Mouse (Mus musculus): Measurements from ENCODE around the gene Lamtor4.

The Lamtor4 gene

GRCm38 (mm10) chr5:138262001-138262400 is 6.7 kb downstream of the Lamtor4 start:
- no peak for DNase-seq

DNA sequence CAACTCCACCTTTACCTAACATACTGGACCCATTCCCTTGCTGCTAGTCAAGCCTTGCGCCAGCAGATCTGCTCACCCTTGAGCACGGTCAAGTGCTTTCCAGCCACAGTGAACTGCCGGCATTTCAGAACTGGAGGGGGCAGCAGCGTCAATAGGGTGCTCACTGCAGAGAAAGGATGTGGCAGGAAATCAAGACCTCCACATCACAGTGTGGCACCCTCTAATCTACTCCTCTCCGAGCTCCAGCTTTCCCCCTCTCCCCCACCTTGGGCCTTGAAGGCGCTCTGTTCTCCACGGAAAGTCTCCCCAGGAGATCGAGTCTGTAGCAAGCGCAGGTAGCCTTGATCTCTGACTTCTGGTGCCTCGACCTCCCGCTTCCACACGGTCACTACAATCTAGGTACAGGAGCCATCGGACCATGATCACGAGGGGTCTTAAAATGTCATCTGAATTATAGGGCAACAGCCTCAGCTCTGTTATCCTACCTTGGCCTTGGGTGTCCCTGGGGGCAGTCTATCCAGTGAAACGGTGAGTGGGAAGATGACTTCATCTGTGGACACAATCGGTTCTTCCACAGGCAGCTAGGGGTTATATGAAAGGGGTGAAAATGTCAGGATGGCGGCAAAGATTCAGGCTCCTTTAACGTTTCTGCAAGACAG is 7.4 kb downstream of the Lamtor4 start:
- DNase-seq = no peak

- peak; percentile 88 for DNase-seq
Measured at GRCm38 (mm10) chr5:138263260-138264206, 8.3 kb downstream of the Lamtor4 start, which contains the start of gene BC037034. Gene BC037034, minus strand, starts transcription at chr5:138264033.

DNA sequence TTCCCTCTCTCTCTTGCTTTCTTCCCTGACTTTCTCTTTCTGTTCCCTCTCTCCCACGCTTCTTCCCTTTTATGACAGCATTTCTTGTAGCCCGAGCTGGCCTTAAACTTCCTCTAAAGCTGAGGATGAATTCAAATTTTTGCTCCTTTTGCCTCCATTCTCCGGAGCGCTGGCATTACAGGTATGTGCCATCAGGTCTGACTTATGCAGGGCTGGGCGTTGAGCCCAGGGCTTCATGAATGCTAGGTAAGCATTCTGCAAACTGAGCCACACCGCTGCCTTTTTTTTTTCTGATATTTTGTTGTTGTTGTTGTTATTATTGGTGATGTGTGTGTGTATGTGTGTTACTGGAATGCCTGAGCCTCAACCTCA is 8.9 kb downstream of the Lamtor4 start:
- DNase-seq = no peak

DNA sequence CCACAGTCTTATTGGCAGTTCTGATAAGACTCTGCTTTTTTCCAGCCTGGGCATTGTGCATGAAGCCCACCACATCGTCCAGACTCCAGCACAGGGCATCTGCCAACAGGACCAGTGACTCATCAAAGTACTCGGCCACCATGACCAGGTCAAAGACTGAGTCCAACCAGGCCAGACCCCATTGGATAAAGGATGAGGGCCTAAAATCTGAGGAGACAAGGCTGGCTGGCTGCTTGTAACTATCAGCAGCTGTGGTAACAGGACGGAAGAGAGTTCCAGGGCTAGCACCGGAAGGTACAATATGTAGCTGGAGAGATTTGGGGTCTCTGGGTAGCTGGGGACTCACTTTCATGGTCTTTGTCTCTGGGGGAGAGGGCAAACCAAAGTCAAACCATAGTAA is 10.4 kb downstream of the Lamtor4 start:
- no peak for DNase-seq

GRCm38 (mm10) chr5:138267114-138267513 is 11.8 kb downstream of the Lamtor4 start:
- no peak for DNase-seq

- no peak for DNase-seq
Measured at GRCm38 (mm10) chr5:138268980-138269379, 13.7 kb downstream of the Lamtor4 start.

DNA sequence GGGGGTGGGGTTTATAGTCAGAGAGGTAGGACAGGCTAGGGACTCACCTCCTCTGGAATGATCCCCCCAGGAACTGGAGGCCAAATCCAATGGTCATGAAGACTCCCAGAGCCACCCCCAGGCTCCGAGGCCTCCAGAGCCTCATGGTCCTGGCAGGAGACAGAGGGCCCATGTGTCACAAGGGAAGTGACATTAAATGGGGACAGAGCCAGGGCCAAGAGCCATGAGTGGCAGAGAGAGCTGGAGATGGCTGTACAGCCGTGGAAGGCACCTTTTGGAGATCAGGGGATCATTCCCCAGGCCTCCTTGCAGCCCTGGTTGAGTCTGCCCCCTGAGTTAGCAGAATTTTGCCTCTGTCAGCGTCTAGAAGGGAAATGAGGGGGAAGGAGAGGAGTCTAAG is 15.9 kb downstream of the Lamtor4 start:
- no peak for DNase-seq

- DNase-seq = no peak
Measured at GRCm38 (mm10) chr5:138272409-138272923, 17.2 kb downstream of the Lamtor4 start, which contains the start of gene Gal3st4. Gene Gal3st4, minus strand, starts transcription at chr5:138272840.

DNA sequence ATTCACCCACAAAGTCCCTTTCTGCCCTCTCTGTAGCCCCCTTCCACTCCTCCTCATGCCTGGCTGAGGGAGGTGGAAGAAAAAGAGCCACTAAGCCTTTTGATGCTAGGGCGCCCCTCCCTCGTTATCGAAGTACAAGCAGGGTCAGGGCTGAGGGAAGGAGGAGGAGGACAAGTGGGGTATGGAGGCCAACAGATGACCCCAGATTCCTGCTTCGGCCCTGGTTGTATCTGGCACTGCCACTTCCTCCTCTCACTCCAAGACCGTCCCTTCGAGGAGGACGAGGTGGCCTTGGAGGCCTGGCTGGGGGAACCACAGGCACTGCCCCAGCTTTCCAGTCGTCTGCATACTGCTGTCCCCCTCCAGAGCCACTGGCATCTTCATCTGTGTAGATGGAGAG is 18.9 kb downstream of the Lamtor4 start:
- DNase-seq = no peak

- DNase-seq = peak; percentile 35
Measured at GRCm38 (mm10) chr5:138275216-138276050, 20.2 kb downstream of the Lamtor4 start.

DNA sequence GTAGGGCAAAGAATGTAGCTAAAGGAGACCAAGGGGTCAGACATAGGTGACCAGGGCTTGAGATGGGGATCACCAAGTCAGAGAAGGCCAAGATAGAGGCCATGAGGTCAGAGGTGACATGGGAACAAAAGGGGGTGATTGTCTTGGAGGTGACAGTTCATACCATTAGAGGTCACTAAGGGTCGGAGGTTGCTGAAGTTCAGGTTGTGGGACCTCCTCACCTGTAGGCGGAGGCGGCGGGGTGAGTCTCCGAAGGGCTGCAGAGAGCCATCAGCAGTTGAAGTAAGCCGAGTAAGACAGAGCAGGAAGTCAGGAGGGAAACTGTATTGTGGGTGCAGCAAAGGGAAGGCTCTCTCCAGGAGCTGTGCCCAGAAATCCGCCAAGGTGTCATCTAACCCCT is 22.7 kb downstream of the Lamtor4 start:
- no peak for DNase-seq

GRCm38 (mm10) chr5:138279585-138280424 is 24.5 kb downstream of the Lamtor4 start, which contains the start of the genes Gm43720, Gpc2 and Stag3:
Gene Gm43720, minus strand, starts transcription at chr5:138279958.
Gene Gpc2, minus strand, starts transcription at chr5:138280005.
Gene Stag3, plus strand, starts transcription at chr5:138280240.
- peak; percentile 76 for DNase-seq

GRCm38 (mm10) chr5:138280425-138280768 is 25.1 kb downstream of the Lamtor4 start:
- DNase-seq = no peak

GRCm38 (mm10) chr5:138280829-138281228 is 25.5 kb downstream of the Lamtor4 start:
- no peak for DNase-seq

DNA sequence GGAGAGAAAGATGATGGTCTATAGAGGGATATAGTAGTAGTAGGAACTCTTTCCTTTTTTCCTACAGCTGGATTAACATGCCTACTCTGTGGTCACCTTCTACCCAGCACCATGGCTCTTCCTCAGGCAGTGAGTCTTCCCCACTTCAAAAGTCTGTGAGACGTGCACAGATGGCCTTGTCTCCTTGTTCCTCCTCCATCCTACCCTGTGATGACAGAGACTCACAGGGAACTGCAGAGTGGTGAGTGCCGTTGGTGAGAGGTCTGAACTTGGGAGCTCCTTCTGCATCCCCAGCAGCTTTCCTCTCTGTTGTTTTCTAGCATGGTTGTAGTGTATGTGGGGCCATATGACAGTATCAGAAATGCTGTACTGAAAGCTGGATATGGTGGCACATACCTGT is 26.5 kb downstream of the Lamtor4 start:
- DNase-seq = no peak

DNA sequence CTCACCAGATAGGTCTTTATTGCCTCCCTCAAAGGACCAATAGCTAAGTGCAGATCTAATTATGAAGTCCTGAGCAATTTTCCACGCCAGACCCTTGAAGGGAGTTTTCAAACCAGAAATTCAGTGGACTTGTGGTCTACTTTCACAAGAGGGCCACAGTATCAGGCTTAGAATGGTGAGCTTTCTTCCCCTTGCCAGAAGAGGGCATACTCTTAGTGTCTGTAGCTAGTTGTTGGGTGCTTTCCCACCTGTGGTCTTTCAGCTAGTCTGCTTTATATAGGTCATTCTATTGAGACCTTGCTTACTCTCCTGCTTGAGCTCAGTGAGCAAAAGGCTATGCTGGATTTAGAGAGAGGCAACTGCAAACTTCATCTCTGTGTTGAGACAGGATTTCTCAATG is 28.3 kb downstream of the Lamtor4 start:
- DNase-seq = no peak

- no peak for DNase-seq
Measured at GRCm38 (mm10) chr5:138287861-138288260, 32.6 kb downstream of the Lamtor4 start.

DNA sequence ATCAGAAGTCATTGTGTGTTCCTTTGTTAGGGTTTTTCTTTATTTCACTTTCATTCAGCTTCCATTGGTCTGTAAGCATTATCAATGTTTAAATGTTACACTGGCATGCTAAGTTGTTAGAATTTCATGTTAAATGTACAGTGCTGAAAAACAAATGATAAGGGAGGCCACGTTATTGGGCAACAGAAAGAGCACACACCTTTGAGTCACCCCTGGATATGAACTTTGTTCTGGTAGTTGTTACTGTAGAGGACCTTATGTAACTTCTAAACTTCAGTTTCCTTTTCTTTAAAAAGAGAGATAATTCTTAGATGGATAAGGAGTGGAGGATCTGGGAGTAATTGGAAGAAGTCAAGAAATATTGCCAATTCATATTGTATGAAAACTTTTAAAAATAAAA is 36.4 kb downstream of the Lamtor4 start:
- DNase-seq = no peak

DNA sequence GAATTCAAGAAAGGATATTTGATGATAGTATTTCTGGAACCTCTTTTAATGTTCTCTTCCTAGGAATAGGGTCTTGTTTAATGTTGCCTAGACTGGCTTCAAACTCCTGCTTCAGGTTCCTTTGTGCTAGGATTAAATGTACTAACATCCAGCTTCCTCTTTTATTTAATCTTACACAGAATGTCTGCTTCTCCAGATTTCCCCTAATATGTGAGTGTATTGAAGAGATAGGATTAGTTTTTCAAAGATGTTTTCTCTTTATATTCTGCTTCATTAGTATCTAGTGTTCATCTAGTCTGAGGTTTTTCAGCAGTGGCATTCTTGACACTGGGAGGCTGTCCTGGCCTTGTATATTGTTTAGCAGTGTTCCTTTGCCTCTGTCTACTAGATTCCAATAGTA is 38.9 kb downstream of the Lamtor4 start:
- no peak for DNase-seq

- no peak for DNase-seq
Measured at GRCm38 (mm10) chr5:138299613-138300012, 44.3 kb downstream of the Lamtor4 start.

Measured in kidney, adult 11 months (tissue).